Mouse (Mus musculus) mesoderm, embryonic 11.5 days (tissue): ENCODE measurements around the gene Cry1.
A peak's percentile ranks its signal among the peaks of the same experiment; 100 is the strongest.

Experiments
- DNase-seq: peaks from one replicate; pipeline ENCODE4 v3.0.0-alpha.2; 2012; ENCODE audit warnings: low read depth, low spot score

Cry1 gene

DNA sequence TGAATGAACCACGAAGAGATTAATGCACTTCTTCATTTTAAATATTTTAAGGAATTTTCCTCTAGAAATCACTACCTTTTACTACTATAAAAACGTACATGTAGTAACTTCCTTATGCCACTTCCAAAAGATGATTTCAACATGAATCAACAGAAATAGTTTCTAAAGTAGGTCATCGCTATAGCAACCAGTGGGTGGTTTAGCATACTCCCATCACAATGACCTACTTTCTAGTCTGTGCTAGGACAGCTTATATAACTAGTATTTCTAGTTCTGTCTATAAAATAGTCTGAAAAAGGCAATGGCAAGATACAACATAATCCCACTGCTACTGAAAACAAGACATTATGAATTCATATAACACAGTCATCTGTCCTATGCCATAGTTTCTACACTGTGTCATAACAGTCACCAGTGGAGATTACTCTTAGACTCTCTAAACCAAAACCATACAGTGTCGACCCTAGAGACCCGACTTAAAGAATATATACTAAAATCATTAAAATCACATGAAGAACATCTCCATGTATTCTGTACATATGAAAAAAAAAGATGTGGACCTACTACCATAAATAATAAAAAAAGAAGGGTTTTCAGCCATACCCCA lies 23.0 kb downstream of the Cry1 start:
- peak; percentile 24 for DNase-seq

DNA sequence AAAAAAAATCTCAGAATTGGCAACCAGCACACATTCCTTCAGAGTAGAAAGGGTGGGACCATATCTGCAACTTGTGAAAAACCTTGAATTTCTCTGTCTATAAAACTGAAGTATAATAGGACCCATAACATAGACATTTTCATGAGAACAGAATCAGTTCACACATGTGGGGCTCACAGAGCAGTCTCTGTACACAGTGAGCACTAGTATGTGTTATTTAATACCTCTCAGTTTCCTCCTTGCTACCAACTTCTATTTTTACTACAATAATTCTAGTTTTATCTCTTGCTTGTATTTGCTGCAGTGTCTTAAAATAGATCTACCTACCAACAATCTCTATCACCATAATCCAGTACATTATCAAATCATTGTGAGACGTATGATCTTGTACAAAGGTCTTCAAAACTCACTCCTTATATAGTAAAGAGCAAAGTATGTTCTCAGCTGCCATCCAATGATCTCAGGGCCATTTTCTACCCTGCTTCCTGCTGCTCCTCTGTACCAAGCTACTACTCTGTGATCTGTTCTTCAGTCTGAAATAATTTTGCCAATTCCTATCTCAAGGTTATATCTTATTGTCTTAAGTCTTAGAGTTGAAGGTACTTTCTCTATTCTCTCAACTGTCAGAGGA lies 24.8 kb downstream of the Cry1 start:
- no peak for DNase-seq

DNA sequence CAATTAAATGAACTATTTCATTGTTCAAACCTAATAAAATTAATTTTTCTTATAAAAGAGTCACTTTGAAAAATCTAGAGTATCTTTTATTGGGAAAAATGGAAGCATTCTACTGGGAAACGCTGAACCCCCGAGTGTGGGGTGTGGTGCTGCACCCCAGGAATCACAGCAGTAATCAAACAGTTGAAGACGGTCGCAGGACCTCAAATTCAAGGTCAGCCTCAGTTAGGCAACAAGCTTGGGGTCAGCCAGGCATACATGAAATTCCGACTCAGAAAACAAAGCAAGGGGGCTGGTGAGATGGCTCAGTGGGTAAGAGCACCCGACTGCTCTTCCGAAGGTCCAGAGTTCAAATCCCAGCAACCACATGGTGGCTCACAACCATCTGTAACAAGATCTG lies 27.4 kb downstream of the Cry1 start:
- DNase-seq, result no peak

DNA sequence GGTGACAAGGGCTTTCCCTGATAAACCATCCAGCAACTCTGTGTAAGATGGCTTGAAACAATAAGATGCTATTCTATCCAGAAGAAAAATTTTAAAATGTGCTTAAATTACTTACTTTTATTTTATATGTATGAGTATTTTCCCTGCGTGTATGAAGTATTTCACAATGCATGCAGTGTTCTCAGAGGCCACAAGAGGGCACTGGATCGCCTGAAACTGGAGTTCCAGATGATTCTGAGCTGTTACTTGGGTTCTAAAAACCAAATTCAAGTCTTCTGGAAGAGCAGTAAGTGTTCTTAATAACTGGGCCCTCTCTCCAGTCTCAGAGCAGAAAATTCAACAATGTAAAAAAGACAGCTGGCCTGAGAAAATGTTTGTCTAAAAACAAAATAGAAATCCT lies 30.7 kb downstream of the Cry1 start:
- peak; percentile 50 for DNase-seq

DNA sequence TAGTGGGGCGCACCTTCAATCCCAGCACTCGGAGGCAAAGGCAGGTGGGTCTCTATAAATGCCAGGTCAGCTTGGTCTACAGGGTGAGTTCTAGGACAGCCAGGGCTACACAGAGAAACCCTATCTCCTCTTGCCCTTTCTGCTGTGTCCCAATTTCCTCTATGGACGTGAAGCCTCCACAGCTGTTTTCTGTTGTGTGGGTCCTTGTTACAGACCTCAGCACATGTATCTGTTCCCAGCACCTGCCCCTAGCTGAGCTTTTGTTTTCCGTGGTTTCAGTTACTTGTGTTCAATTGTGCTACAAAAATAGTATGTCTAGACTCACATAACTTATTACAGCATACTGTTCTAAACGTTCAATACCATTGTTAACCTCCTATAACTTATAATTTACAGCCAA lies 35.6 kb downstream of the Cry1 start:
- DNase-seq, result no peak

DNA sequence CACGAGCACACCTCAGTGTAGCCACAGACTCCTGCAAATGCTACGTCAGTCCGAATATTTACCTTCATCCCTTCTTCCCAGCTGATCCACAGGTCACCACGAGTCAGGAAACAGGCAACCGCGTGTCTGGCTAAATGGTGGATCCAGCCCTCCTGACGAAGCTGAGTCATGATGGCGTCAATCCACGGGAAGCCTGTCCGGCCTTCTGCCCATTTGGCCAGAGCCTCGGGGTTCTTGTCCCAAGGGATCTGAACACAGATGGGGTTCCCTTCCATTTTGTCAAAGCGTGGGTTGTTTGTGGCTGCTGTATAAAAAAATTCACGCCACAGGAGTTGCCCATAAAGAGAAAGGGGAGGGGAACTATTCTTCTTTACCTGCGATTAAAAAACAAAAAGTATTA lies 38.6 kb downstream of the Cry1 start:
- DNase-seq, result no peak

DNA sequence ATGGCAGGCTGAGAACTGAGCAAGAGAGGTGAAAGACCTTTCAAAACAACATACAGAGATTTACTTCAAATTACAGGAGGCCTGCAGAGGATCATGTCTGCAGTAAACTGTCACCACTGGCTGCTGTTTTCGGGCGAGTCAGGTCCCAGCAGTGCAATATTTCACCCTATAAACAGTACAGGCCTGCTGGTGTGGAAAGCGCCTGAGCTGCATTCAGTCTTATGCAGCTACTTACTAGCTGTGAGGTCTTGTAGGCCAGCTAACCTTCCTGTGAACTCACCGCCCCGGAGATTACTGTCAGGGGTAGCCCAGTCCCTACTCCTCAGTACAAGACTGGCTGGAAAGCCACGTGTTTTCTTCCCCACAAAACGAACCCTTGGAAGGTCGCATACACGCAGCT lies 43.4 kb downstream of the Cry1 start:
- peak; percentile 12 for DNase-seq

DNA sequence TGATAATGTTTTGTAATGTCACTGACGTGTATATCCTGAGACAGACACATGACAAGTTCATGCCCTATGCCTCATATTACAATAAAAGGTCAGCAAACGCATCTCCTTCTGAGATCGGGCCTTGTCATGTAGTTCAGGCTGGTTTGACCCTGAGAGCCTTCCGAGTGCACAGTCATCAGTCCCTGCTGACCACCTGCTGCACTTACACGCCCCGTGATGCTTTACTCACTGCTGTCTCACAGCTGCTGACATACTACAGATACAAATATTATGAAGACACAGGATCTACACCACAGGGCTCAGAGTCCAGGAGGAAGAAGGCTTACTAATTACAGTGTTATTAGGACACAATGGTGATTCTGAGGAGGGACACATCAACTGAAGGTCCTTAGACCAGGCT lies 48.3 kb downstream of the Cry1 start:
- DNase-seq, result no peak

DNA sequence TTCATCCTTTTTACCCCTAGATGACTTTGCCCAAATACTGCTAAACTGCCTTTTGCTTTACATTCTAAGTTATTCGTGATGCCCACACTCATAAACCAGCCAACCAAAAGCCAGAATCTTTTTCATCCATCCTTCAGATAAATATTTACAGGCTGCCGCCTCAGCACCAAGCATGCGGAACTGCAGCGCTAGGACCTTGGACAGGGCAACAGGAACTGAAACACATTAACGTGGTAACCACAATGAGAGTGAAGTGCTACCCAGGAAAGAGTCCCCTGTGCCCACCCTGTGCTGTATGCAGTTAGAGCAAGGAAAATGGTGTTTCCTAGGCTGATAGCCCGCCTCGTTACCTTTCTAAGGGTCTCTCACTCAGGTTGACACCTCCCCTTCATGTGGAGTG lies 56.4 kb downstream of the Cry1 start:
- DNase-seq, result peak; percentile 24

DNA sequence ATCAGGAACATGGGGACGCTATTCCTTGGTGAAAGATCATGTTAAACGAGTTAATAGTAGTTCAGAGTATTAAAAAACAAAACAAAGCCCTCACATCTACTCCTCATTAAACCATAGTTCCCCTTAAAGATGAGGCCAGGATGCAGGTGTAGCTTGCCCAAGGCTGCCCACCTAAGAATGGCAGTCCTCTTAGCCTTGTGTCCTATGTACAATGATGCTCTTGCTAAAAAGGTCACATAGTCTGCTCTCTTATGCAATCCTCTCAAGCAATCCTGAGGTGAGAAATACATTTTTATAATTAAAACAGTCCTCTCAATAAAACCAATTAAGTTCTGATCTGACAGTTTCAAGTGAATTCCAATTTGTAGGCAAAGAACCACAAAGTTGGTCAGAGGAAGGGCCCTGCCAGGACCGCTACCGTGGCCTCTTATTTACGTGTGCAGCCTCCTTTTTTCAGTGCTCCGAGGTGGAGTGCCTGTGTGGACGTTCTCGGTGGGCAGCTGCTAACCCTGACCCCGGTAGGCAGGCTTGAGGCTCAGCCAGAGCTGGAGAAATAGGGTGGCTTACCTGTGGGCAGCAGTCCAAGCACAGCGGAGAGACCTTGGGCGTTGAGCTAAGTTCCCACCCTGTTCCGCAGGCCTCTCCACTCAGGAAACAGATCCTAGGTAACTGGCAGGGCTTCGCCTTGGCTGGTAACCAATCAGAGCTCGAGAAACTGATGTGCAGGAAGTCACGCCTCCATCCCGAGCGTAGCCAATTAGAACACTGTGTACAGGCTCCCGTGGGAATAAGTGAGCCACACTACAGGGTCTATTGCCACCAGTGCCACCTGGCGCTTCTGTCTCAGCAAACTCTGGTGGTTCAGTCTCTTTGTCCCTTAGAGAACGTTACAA lies 57.2 kb downstream of the Cry1 start, which contains the start of gene Mterf2:
TSS of gene Mterf2 (minus strand) at position 633 of the 893 bp plus-strand sequence.
- peak; percentile 97 for DNase-seq

DNA sequence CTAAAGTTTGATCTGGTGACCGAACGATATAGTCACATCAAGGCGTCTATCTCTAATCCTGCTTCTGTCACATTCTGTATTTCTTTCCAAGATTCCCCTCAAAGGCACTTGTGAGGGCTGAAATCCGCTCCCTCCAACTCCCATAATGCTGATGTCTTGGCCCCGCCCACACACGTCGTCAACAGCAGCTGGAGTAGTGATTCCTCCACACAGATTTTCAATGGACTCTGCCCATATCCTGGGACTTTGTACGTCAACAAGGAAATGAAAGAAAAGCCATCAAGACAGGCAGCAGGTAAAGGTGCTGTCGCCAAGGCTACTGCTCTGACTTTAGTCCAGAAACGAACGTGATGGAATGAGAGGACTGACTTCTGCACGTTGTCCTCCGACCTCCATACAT lies 59.7 kb downstream of the Cry1 start:
- DNase-seq, result no peak

DNA sequence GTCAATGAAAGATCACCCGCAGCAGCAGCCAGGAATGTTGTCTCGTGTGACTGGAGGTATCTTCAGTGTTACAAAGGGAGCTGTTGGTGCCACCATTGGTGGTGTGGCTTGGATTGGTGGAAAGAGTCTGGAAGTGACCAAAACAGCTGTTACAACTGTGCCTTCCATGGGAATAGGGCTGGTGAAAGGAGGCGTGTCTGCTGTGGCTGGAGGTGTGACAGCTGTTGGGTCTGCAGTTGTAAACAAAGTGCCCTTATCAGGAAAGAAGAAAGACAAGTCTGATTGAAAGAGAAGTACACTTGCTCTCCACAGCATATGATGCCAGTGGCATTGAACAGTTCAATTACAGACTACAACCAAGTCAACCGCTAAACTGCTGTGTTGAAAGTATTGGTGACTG lies 70.5 kb downstream of the Cry1 start:
- no peak for DNase-seq

DNA sequence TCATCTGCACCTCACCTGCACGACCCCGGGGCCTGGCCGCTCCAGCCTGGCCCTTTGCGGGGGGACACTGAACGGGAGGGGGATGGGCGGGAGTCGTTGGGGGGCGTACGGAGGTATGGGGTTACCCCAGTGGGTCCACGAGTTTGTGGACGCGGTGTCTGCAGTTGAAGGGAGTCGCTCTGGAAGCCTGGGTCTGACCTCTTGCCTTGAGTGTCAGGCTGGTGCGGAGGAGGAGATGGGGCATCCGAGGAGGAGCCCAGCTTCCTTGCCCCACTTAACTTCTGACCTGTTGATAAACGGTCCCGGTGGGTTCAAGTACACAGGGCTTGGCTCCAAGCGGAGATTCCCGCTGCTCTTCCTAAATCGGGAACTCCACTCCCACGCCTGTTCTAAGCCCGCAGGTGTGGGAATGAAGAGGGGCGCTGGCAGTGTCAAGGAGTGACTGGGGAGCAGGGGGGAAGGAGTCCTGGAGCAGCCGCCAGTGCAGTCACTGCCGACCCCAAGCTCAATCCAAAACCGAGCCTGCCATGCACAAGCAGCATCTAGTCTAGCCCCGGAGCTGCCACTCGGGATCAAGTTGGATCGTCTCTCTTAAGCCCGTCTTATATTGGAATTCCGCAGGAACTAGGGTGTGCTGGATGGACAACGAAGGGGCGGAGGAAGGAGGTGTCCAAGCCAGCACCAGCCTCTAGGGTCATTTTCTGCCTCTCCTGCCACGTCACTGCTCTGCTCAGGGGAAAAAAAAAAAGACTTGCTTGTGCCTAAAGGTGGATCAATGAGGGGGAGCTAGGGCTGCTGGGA lies 81.6 kb downstream of the Cry1 start:
- DNase-seq, result peak; percentile 69

DNA sequence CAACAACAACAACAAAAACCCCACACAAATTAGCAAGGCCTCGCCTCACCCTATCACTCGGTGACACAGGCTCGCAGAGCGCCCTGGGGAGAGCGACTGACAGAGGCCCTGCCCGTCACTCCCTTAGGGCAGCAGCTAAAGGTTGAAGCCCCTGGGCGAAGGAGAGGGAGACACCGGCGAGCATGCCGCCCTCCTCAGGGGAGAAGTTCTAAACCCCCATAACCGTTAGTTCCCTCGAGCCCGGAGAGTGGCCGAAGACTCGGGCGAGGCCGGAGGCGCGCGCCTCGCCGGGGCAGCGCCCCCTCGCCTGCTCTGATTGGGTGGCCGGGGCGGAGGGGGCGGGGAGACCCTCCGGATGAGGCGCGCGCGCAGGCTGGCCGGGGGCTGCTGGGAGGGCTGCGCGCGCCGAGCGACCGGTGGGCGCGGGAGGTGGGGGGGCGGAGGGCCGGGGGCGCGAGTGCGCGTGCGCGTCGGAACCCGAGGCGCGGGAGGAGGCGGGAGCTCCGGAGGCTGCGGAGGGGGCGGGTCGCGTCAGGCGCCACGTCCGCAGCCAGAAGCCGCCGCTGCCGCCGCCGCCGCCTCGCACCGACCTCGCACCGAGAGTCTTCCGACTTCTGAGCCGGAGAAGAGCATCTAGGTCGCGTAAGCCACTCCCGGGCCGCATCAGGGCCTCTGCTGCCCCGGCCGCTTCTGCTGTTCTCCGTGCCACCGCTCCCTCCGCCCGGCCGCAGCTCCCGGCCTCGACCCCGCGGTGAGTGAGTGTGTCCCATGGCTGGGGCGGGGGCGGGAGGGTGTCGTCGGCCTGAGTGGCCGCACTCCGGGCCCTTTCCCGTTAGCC lies 82.4 kb downstream of the Cry1 start, which contains the start of the genes Fhl4 and Tmem263:
TSS of gene Fhl4 (minus strand) at position 249 of the 838 bp plus-strand sequence.
TSS of gene Tmem263 (plus strand) at position 381 of the 838 bp plus-strand sequence.
- peak; percentile 95 for DNase-seq

DNA sequence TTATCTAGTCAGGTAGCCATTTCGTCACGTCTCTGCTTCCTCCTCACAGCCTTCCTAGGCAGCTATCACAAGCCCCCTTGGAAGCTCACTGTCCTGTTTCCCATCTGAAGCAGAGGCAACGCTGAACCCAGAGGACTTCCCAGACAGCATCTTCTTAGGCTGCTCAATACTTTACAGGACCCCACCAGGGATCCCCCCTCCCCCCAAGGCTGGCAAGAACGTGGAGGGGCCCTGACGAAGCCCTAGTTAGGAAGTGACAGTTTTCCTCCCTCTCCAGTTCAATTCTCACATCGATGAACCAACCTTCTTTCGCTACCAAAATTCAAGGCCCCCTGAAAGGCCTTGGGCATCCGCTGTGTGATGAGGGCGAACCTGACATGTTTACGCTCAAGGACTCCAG lies 83.0 kb downstream of the Cry1 start:
- no peak for DNase-seq
